Mouse (Mus musculus): ENCODE data around the gene Hist1h2bh. TPM values are rescaled to one million over a fixed set of nuclear protein-coding genes. Genes with fewer than 3 reads are reported as not detected.
A peak's percentile ranks its signal among the peaks of the same experiment; 100 is the strongest.
"Not testable (repeated sequence)": the region's sequence is repeated elsewhere in the genome, so short reads cannot be mapped to it uniquely, and the experiment has no call there.

Gene Hist1h2bh
- polyA plus RNA-seq, 1 experiment, result 4.2 TPM

- Histone ChIP-seq H3K4me3 (ENCODE audit: low read depth, low read length) (peak overlapping the region; percentile 47), H3K27ac (ENCODE audit: insufficient read depth, low read length) (peak overlapping the region; percentile 78), H3K9ac (ENCODE audit: low read depth, poor library complexity, severe bottlenecking) (peak overlapping the region; percentile 74)
- peak; percentile 81 for TF ChIP-seq POLR2A (IDR thresholded peaks at IDR 0.05; ENCODE audit: insufficient read depth, low read length)
- 0 out of 2 replicates have a peak, but pooled peaks have one; percentile 6 for TF ChIP-seq EP300 (IDR thresholded peaks at IDR 0.05; ENCODE audit: insufficient read depth, low read depth, low read length)
- H3K27me3 ChIP-seq (ENCODE audit: control insufficient read depth, insufficient read depth, low read length, poor library complexity, severe bottlenecking); H3K36me3 ChIP-seq (ENCODE audit: control insufficient read depth, insufficient read depth, low read length, poor library complexity, severe bottlenecking); H3K4me1 ChIP-seq (ENCODE audit: control insufficient read depth, insufficient read depth, low read length); H3K9me3 ChIP-seq (replicated peaks; ENCODE audit: control insufficient read depth, insufficient read depth, low read length, poor library complexity, severe bottlenecking): not testable (repeated sequence)
These were observed 42.4 kb upstream of the Hist1h2bh start for GRCm38 (mm10) chr13:23585442-23586098.

- Histone ChIP-seq H3K36me3 (ENCODE audit: control insufficient read depth, insufficient read depth, low read length, poor library complexity, severe bottlenecking) (no peaks in the 10 kb centered on the region), H3K9ac (ENCODE audit: low read depth, poor library complexity, severe bottlenecking) (peak overlapping the region; percentile 74), H3K4me3 (ENCODE audit: low read depth, low read length) (peak overlapping the region; percentile 67), H3K9me3 (replicated peaks; ENCODE audit: control insufficient read depth, insufficient read depth, low read length, poor library complexity, severe bottlenecking) (no peaks in the 10 kb centered on the region), H3K27me3 (ENCODE audit: control insufficient read depth, insufficient read depth, low read length, poor library complexity, severe bottlenecking) (no peaks in the 10 kb centered on the region), H3K27ac (ENCODE audit: insufficient read depth, low read length) (peak overlapping the region; percentile 78), H3K4me1 (ENCODE audit: control insufficient read depth, insufficient read depth, low read length) (no peaks in the 10 kb centered on the region)
- no peak for TF ChIP-seq CTCF (IDR thresholded peaks at IDR 0.05; ENCODE audit: low read depth, low read length)
- peak; percentile 33 for TF ChIP-seq POLR2A (IDR thresholded peaks at IDR 0.05; ENCODE audit: insufficient read depth, low read length)
- no peak for TF ChIP-seq EP300 (IDR thresholded peaks at IDR 0.05; ENCODE audit: insufficient read depth, low read depth, low read length)
These were observed 41.8 kb upstream of the Hist1h2bh start for GRCm38 (mm10) chr13:23585029-23585441.

- no peaks in the 10 kb centered on the region for H3K9me3 ChIP-seq (replicated peaks; ENCODE audit: control insufficient read depth, insufficient read depth, low read length, poor library complexity, severe bottlenecking)
- H3K4me1 ChIP-seq (ENCODE audit: control insufficient read depth, insufficient read depth, low read length), result no peaks in the 10 kb centered on the region
- H3K27me3 ChIP-seq (ENCODE audit: control insufficient read depth, insufficient read depth, low read length, poor library complexity, severe bottlenecking), result no peaks in the 10 kb centered on the region
- peak overlapping the region; percentile 92 for H3K27ac ChIP-seq (ENCODE audit: insufficient read depth, low read length)
- TF ChIP-seq EP300 (IDR thresholded peaks at IDR 0.05; ENCODE audit: insufficient read depth, low read depth, low read length) (no peak), POLR2A (IDR thresholded peaks at IDR 0.05; ENCODE audit: insufficient read depth, low read length) (no peak), CTCF (IDR thresholded peaks at IDR 0.05; ENCODE audit: low read depth, low read length) (no peak)
- H3K9ac ChIP-seq (ENCODE audit: low read depth, poor library complexity, severe bottlenecking), result 0 out of 2 replicates have a peak overlapping the region, but pooled peaks have one; percentile 74
- no peak overlapping the region for H3K4me3 ChIP-seq (ENCODE audit: low read depth, low read length)
- H3K36me3 ChIP-seq (ENCODE audit: control insufficient read depth, insufficient read depth, low read length, poor library complexity, severe bottlenecking), result no peaks in the 10 kb centered on the region
These were observed 41.1 kb upstream of the Hist1h2bh start for GRCm38 (mm10) chr13:23584331-23584730.

GRCm38 (mm10) chr13:23583387-23584068 lies 40.3 kb upstream of the Hist1h2bh start:
- TF ChIP-seq EP300 (IDR thresholded peaks at IDR 0.05; ENCODE audit: insufficient read depth, low read depth, low read length) (no peak), POLR2A (IDR thresholded peaks at IDR 0.05; ENCODE audit: insufficient read depth, low read length) (no peak), CTCF (IDR thresholded peaks at IDR 0.05; ENCODE audit: low read depth, low read length) (no peak)
- H3K36me3 ChIP-seq (ENCODE audit: control insufficient read depth, insufficient read depth, low read length, poor library complexity, severe bottlenecking), result no peaks in the 10 kb centered on the region
- H3K9me3 ChIP-seq (replicated peaks; ENCODE audit: control insufficient read depth, insufficient read depth, low read length, poor library complexity, severe bottlenecking), result no peaks in the 10 kb centered on the region
- no peak overlapping the region for H3K4me3 ChIP-seq (ENCODE audit: low read depth, low read length)
- H3K9ac ChIP-seq (ENCODE audit: low read depth, poor library complexity, severe bottlenecking), result no peak overlapping the region
- H3K27me3 ChIP-seq (ENCODE audit: control insufficient read depth, insufficient read depth, low read length, poor library complexity, severe bottlenecking), result no peaks in the 10 kb centered on the region
- no peaks in the 10 kb centered on the region for H3K4me1 ChIP-seq (ENCODE audit: control insufficient read depth, insufficient read depth, low read length)
- H3K27ac ChIP-seq (ENCODE audit: insufficient read depth, low read length), result no peak overlapping the region

- Histone ChIP-seq H3K4me1 (ENCODE audit: control insufficient read depth, insufficient read depth, low read length) (no peaks in the 10 kb centered on the region), H3K36me3 (ENCODE audit: control insufficient read depth, insufficient read depth, low read length, poor library complexity, severe bottlenecking) (no peaks in the 10 kb centered on the region), H3K27ac (ENCODE audit: insufficient read depth, low read length) (peak overlapping the region; percentile 64), H3K9me3 (replicated peaks; ENCODE audit: control insufficient read depth, insufficient read depth, low read length, poor library complexity, severe bottlenecking) (no peaks in the 10 kb centered on the region), H3K9ac (ENCODE audit: low read depth, poor library complexity, severe bottlenecking) (peak overlapping the region; percentile 95), H3K27me3 (ENCODE audit: control insufficient read depth, insufficient read depth, low read length, poor library complexity, severe bottlenecking) (no peaks in the 10 kb centered on the region), H3K4me3 (ENCODE audit: low read depth, low read length) (peak overlapping the region; percentile 68; the same call in 1 of the 2 replicates)
- TF ChIP-seq CTCF (IDR thresholded peaks at IDR 0.05; ENCODE audit: low read depth, low read length) (no peak), EP300 (IDR thresholded peaks at IDR 0.05; ENCODE audit: insufficient read depth, low read depth, low read length) (peak; percentile 74; the same call in 1 of the 2 replicates), POLR2A (IDR thresholded peaks at IDR 0.05; ENCODE audit: insufficient read depth, low read length) (no peak)
These were observed 39.2 kb upstream of the Hist1h2bh start for GRCm38 (mm10) chr13:23582219-23583056.
